Mouse (Mus musculus): ENCODE data around the gene Iqch. TPM values are rescaled to one million over a fixed set of nuclear protein-coding genes. Genes with fewer than 3 reads are reported as not detected.
"Not testable (repeated sequence)": the region's sequence is repeated elsewhere in the genome, so short reads cannot be mapped to it uniquely, and the experiment has no call there.

Iqch gene
- total and polyA plus RNA-seq, 2 experiments: 0.06 to 0.28 TPM

GRCm38 (mm10) chr9:63556316-63556715, 46.0 kb downstream of the Iqch start:
- H3K27ac ChIP-seq (replicated peaks; ENCODE audit: insufficient read depth, low read depth, low read length): no peak overlapping the region
- no peaks in the 10 kb centered on the region for H3K79me2 ChIP-seq (ENCODE audit: control insufficient read depth, insufficient read depth, low read length)
- DNase-seq (ENCODE audit: extremely low read depth, low read depth, low spot score): peak; percentile 67
- 12% methylated on average over 1 of the region's 1 CpGs for WGBS
- H3K4me3 ChIP-seq (ENCODE audit: insufficient read depth, low read depth, low read length): no peak overlapping the region
- H3K27me3 ChIP-seq (ENCODE audit: control insufficient read depth, insufficient read depth, low read length): no peaks in the 10 kb centered on the region
- no peak overlapping the region for H3K9ac ChIP-seq (ENCODE audit: low read depth, low read length)
- no peaks in the 10 kb centered on the region for H3K36me3 ChIP-seq (ENCODE audit: control insufficient read depth, insufficient read depth, low read length)
- TF ChIP-seq POLR2A (IDR thresholded peaks at IDR 0.05; ENCODE audit: extremely low read depth, insufficient read depth, low read length) (no peak), CTCF (IDR thresholded peaks at IDR 0.05; ENCODE audit: low read depth, low read length) (no peak)
- H3K4me1 ChIP-seq (ENCODE audit: control insufficient read depth, insufficient read depth, low read length): 0 out of 2 replicates have a peak, but pooled peaks cover 5% of the 10 kb centered on the region

- no peaks in the 10 kb centered on the region for H3K36me3 ChIP-seq (ENCODE audit: control insufficient read depth, insufficient read depth, low read length)
These were observed 46.8 kb downstream of the Iqch start for GRCm38 (mm10) chr9:63555460-63555990.

GRCm38 (mm10) chr9:63553628-63554027, 48.7 kb downstream of the Iqch start:
- Histone ChIP-seq H3K4me1 (ENCODE audit: control insufficient read depth, insufficient read depth, low read length) (0 out of 2 replicates have a peak, but pooled peaks cover 5% of the 10 kb centered on the region), H3K27ac (replicated peaks; ENCODE audit: insufficient read depth, low read depth, low read length) (no peak overlapping the region), H3K9ac (ENCODE audit: low read depth, low read length) (no peak overlapping the region), H3K27me3 (ENCODE audit: control insufficient read depth, insufficient read depth, low read length) (no peaks in the 10 kb centered on the region), H3K4me3 (ENCODE audit: insufficient read depth, low read depth, low read length) (no peak overlapping the region), H3K79me2 (ENCODE audit: control insufficient read depth, insufficient read depth, low read length) (no peaks in the 10 kb centered on the region), H3K36me3 (ENCODE audit: control insufficient read depth, insufficient read depth, low read length) (no peaks in the 10 kb centered on the region)
- DNase-seq (ENCODE audit: extremely low read depth, low read depth, low spot score): no peak
- no peak for TF ChIP-seq POLR2A (IDR thresholded peaks at IDR 0.05; ENCODE audit: extremely low read depth, insufficient read depth, low read length)
- TF ChIP-seq CTCF (IDR thresholded peaks at IDR 0.05; ENCODE audit: low read depth, low read length): no peak
- 88% methylated on average over 3 of the region's 3 CpGs for WGBS

More at GRCm38 (mm10) chr9:63555460-63555990, 46.8 kb downstream of the Iqch start:
- Histone ChIP-seq H3K4me1 (ENCODE audit: control insufficient read depth, insufficient read depth, low read length) (0 out of 2 replicates have a peak, but pooled peaks cover 5% of the 10 kb centered on the region), H3K27ac (replicated peaks; ENCODE audit: insufficient read depth, low read depth, low read length) (no peak overlapping the region), H3K27me3 (ENCODE audit: control insufficient read depth, insufficient read depth, low read length) (no peaks in the 10 kb centered on the region), H3K9ac (ENCODE audit: low read depth, low read length) (no peak overlapping the region), H3K79me2 (ENCODE audit: control insufficient read depth, insufficient read depth, low read length) (no peaks in the 10 kb centered on the region), H3K4me3 (ENCODE audit: insufficient read depth, low read depth, low read length) (no peak overlapping the region)
- TF ChIP-seq CTCF (IDR thresholded peaks at IDR 0.05; ENCODE audit: low read depth, low read length): no peak
- no peak for TF ChIP-seq POLR2A (IDR thresholded peaks at IDR 0.05; ENCODE audit: extremely low read depth, insufficient read depth, low read length)
- peak; percentile 53 for DNase-seq (ENCODE audit: extremely low read depth, low read depth, low spot score)
- 8% methylated on average over 3 of the region's 3 CpGs for WGBS

- 22% methylated on average over 6 of the region's 6 CpGs for WGBS
- H3K79me2 ChIP-seq (ENCODE audit: control insufficient read depth, insufficient read depth, low read length); DNase-seq (ENCODE audit: extremely low read depth, low read depth, low spot score); H3K4me3 ChIP-seq (ENCODE audit: insufficient read depth, low read depth, low read length); H3K27ac ChIP-seq (replicated peaks; ENCODE audit: insufficient read depth, low read depth, low read length); H3K4me1 ChIP-seq (ENCODE audit: control insufficient read depth, insufficient read depth, low read length); H3K9ac ChIP-seq (ENCODE audit: low read depth, low read length); H3K36me3 ChIP-seq (ENCODE audit: control insufficient read depth, insufficient read depth, low read length); H3K27me3 ChIP-seq (ENCODE audit: control insufficient read depth, insufficient read depth, low read length): not testable (repeated sequence)
These were observed 51.6 kb downstream of the Iqch start for GRCm38 (mm10) chr9:63550701-63551100.

GRCm38 (mm10) chr9:63548966-63549365, 53.3 kb downstream of the Iqch start:
- H3K36me3 ChIP-seq (ENCODE audit: control insufficient read depth, insufficient read depth, low read length): no peaks in the 10 kb centered on the region
- 87% methylated on average over 5 of the region's 5 CpGs for WGBS
- H3K9ac ChIP-seq (ENCODE audit: low read depth, low read length): no peak overlapping the region
- no peak overlapping the region for H3K4me3 ChIP-seq (ENCODE audit: insufficient read depth, low read depth, low read length)
- H3K27ac ChIP-seq (replicated peaks; ENCODE audit: insufficient read depth, low read depth, low read length): no peak overlapping the region
- H3K79me2 ChIP-seq (ENCODE audit: control insufficient read depth, insufficient read depth, low read length): no peaks in the 10 kb centered on the region
- H3K27me3 ChIP-seq (ENCODE audit: control insufficient read depth, insufficient read depth, low read length): no peaks in the 10 kb centered on the region
- no peak for TF ChIP-seq POLR2A (IDR thresholded peaks at IDR 0.05; ENCODE audit: extremely low read depth, insufficient read depth, low read length)
- TF ChIP-seq CTCF (IDR thresholded peaks at IDR 0.05; ENCODE audit: low read depth, low read length): no peak
- DNase-seq (ENCODE audit: extremely low read depth, low read depth, low spot score): no peak
- no peaks in the 10 kb centered on the region for H3K4me1 ChIP-seq (ENCODE audit: control insufficient read depth, insufficient read depth, low read length)

GRCm38 (mm10) chr9:63541926-63542325, 60.4 kb downstream of the Iqch start:
- H3K27me3 ChIP-seq (ENCODE audit: control insufficient read depth, insufficient read depth, low read length): no peaks in the 10 kb centered on the region
- peak; percentile 93 for DNase-seq (ENCODE audit: extremely low read depth, low read depth, low spot score)
- peaks cover 7% of the 10 kb centered on the region for H3K4me1 ChIP-seq (ENCODE audit: control insufficient read depth, insufficient read depth, low read length)
- 21% methylated on average over 7 of the region's 7 CpGs for WGBS
- no peak overlapping the region for H3K4me3 ChIP-seq (ENCODE audit: insufficient read depth, low read depth, low read length)
- 0 out of 2 replicates have a peak overlapping the region, but pooled peaks have one; percentile 7 for H3K9ac ChIP-seq (ENCODE audit: low read depth, low read length)
- no peak for TF ChIP-seq CTCF (IDR thresholded peaks at IDR 0.05; ENCODE audit: low read depth, low read length)
- no peak for TF ChIP-seq POLR2A (IDR thresholded peaks at IDR 0.05; ENCODE audit: extremely low read depth, insufficient read depth, low read length)
- H3K27ac ChIP-seq (replicated peaks; ENCODE audit: insufficient read depth, low read depth, low read length): peak overlapping the region; percentile 68
- no peaks in the 10 kb centered on the region for H3K36me3 ChIP-seq (ENCODE audit: control insufficient read depth, insufficient read depth, low read length)
- H3K79me2 ChIP-seq (ENCODE audit: control insufficient read depth, insufficient read depth, low read length): no peaks in the 10 kb centered on the region

All from liver, adult 2 months (tissue).